Mouse (Mus musculus) adrenal gland, postnatal 14 days (tissue): ENCODE measurements around the gene Tor1a. TPM values are rescaled to one million over a fixed set of nuclear protein-coding genes. Genes with fewer than 3 reads are reported as not detected.
"Not testable (repeated sequence)": the region's sequence is repeated elsewhere in the genome, so short reads cannot be mapped to it uniquely, and the experiment has no call there.

ENCODE experiments used
- DNase-seq: peaks from one replicate; pipeline ENCODE4 v3.0.0; 2021; ENCODE audit warnings: mixed read lengths
- total RNA-seq: library from RNA; stranded (reverse); gene quantifications from 2 replicates; pipeline ENCODE4 v1.2.3, GENCODE M21; 2021

Gene Tor1a
- total RNA-seq, 1 experiment from 2014 or later: 33.5 TPM

GRCm38 (mm10) chr2:30957511-30957910 is 10.2 kb downstream of the Tor1a start:
- no peak for DNase-seq

GRCm38 (mm10) chr2:30954797-30955196 is 12.9 kb downstream of the Tor1a start:
- DNase-seq: no peak

GRCm38 (mm10) chr2:30952824-30953490 is 14.8 kb downstream of the Tor1a start, which contains the start of gene Tor1b:
Tor1b (plus strand) TSS chr2:30952959.
- peak; percentile 92 for DNase-seq

GRCm38 (mm10) chr2:30952457-30952823 is 15.3 kb downstream of the Tor1a start:
- no peak for DNase-seq

- peak; percentile 68 for DNase-seq
Observed at GRCm38 (mm10) chr2:30942603-30943011, 25.1 kb downstream of the Tor1a start.

- DNase-seq: not testable (repeated sequence)
Observed at GRCm38 (mm10) chr2:30942116-30942515, 25.6 kb downstream of the Tor1a start.

GRCm38 (mm10) chr2:30941586-30941985 is 26.1 kb downstream of the Tor1a start:
- DNase-seq: no peak

- no peak for DNase-seq
Observed at GRCm38 (mm10) chr2:30938574-30938991, 29.1 kb downstream of the Tor1a start.

GRCm38 (mm10) chr2:30937731-30938130 is 30.0 kb downstream of the Tor1a start:
- no peak for DNase-seq

- no peak for DNase-seq
Observed at GRCm38 (mm10) chr2:30936808-30937207, 30.9 kb downstream of the Tor1a start.

GRCm38 (mm10) chr2:30933917-30934450 is 33.7 kb downstream of the Tor1a start:
- DNase-seq: peak; percentile 86

- no peak for DNase-seq
Observed at GRCm38 (mm10) chr2:30933032-30933431, 34.7 kb downstream of the Tor1a start.

GRCm38 (mm10) chr2:30931922-30932321 is 35.8 kb downstream of the Tor1a start:
- no peak for DNase-seq

GRCm38 (mm10) chr2:30930846-30931245 is 36.9 kb downstream of the Tor1a start:
- DNase-seq: not testable (repeated sequence)

GRCm38 (mm10) chr2:30929483-30930045 is 38.2 kb downstream of the Tor1a start, which contains the start of gene Ptges:
Ptges (minus strand) TSS chr2:30929863.
- peak; percentile 83 for DNase-seq

GRCm38 (mm10) chr2:30928893-30929482 is 38.7 kb downstream of the Tor1a start:
- peak; percentile 68 for DNase-seq

- DNase-seq: peak; percentile 88
Observed at GRCm38 (mm10) chr2:30927844-30928628, 39.7 kb downstream of the Tor1a start.

- peak; percentile 51 for DNase-seq
Observed at GRCm38 (mm10) chr2:30927151-30927781, 40.5 kb downstream of the Tor1a start.

GRCm38 (mm10) chr2:30926381-30926780 is 41.4 kb downstream of the Tor1a start:
- no peak for DNase-seq

GRCm38 (mm10) chr2:30925181-30925580 is 42.6 kb downstream of the Tor1a start:
- peak; percentile 59 for DNase-seq

- no peak for DNase-seq
Observed at GRCm38 (mm10) chr2:30923099-30923498, 44.6 kb downstream of the Tor1a start.

- peak; percentile 75 for DNase-seq
Observed at GRCm38 (mm10) chr2:30920216-30920615, 47.5 kb downstream of the Tor1a start.
